Mouse (Mus musculus) layer of hippocampus, adult 11-12 months (tissue): ENCODE results near the gene Isca1.
"Not testable (repeated sequence)": the region's sequence is repeated elsewhere in the genome, so short reads cannot be mapped to it uniquely, and the experiment has no call there.

Source experiments
- DNase-seq: peaks from one replicate; pipeline ENCODE4 v3.0.0; 2022; ENCODE audit warnings: low spot score

Isca1 gene

DNA sequence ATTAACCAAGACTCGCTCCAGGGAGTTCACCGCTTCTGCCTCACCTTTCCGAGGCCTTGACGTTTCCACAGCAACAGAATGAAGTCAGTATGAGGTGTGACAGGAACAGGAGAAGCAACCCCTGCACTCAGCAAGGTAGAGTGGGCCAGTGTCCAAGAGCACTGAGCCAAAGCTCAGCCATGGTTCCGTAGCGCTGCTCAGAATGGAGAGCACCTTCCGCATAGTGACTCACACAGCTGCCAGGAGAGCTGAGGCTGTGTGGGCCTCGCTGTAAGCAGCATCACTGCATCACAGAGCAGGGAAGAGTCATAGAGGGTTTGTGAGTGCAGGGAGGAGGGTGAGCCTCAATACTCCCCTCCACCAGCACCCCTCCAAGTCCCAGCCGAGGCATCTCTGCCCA lies 22.9 kb downstream of the Isca1 start, which contains the start of gene 1700014D04Rik:
Gene 1700014D04Rik (minus strand): TSS at position 42 of the 400 bp plus-strand sequence.
- DNase-seq, result no peak

DNA sequence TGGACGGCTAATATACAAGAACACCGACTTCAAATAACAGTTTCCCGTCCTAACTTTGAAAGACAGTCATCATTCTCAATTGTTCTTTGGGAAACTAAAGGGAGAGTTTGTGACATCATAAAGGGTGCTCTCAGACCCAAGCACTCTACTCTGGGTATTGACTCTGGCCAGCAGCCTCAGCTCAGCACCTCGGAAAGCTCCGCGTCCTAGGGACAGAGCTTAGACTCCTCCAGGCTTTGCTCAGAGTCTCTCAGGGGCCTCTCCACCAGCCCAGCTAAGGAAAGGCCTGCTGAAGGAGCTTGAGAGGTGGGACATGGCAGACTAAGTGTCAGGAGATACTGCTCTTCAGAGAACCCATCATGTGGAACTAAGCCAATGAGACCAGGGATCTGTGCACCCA lies 23.4 kb downstream of the Isca1 start:
- DNase-seq, result no peak

- no peak for DNase-seq
Measured at GRCm38 (mm10) chr13:59745462-59745861, 24.1 kb downstream of the Isca1 start.

GRCm38 (mm10) chr13:59741697-59742096 lies 27.9 kb downstream of the Isca1 start:
- DNase-seq, result peak; percentile 31

- DNase-seq, result no peak
Measured at GRCm38 (mm10) chr13:59741096-59741495, 28.5 kb downstream of the Isca1 start.

- no peak for DNase-seq
Measured at GRCm38 (mm10) chr13:59739397-59739796, 30.2 kb downstream of the Isca1 start.

DNA sequence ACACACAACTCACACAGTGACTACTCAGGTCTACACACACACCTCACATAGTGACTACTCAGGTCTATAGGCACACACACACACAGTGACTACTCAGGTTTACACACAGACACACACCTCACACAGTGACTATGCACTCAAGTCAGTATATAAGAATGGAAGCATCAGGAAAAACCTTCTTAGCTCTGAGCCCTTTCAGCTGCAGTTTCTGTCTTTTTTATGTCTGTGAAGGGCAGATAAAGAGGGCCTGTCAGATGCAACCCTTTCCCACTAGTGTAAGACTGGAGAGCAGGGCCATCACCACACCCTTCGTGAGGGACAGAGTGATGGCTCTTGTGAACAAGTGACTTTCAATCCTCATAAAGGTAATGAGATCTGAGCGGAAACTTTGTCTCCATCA lies 31.2 kb downstream of the Isca1 start:
- DNase-seq, result no peak

DNA sequence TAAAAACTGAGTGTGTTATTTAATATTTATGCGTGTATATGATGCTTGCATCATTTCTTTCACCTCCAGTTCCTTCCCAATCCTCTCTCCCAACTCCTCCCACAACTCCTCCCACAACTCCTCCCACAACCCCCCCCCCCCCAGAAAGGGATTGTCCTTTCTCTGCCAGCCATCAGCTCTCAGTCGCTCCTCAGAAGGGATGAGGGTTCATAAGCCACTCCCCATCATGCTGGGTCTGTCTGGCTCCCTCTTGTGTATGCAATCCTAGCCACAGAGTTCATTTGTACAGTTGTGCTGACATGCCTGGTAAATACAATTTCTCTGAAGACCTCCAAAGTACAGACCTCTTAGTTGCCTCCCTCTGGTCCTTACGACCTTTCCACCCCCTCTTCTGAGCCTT lies 34.4 kb downstream of the Isca1 start:
- no peak for DNase-seq

GRCm38 (mm10) chr13:59734347-59734746 lies 35.3 kb downstream of the Isca1 start:
- not testable (repeated sequence) for DNase-seq

DNA sequence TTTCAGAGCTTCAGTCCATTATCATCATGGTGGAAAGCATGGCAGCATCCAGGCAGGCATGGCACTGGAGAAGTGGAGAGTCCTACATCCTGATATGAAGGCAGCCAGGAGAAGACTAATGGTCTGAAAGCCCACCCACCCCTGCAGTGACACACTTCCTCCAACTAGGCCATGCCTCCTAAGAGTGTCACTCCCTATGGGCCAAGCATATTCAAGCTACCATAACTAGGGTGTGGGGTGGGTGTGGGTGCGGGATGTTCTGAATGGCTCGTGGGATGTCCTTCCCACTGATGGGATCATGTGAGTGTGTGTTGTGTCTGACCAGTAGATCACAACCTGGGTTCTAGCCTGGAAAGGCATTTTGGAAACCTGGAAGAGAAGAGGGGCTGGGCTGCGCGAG lies 35.7 kb downstream of the Isca1 start:
- no peak for DNase-seq

DNA sequence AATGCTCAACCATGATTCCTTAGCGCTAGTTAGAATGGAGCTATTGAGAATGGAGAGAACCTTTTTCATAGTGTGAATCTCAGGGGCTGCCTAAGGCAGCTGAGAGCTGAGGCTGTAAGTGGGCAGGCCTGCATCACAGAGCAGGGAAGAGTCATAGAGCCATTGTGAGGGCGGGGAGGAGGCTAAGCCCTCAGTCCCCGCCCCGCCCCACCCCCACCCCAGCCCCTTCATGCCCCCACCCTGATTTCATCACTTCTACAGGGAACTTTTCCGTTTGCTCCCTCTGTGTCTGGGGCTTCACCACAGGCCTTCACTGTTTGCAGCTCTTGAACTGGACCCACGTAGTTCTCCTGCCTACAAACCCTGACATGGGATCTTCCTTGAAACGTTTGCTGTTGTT lies 38.0 kb downstream of the Isca1 start, which contains the start of gene Spata31d1d:
Gene Spata31d1d (minus strand): TSS at position 101 of the 400 bp plus-strand sequence.
- DNase-seq, result no peak

DNA sequence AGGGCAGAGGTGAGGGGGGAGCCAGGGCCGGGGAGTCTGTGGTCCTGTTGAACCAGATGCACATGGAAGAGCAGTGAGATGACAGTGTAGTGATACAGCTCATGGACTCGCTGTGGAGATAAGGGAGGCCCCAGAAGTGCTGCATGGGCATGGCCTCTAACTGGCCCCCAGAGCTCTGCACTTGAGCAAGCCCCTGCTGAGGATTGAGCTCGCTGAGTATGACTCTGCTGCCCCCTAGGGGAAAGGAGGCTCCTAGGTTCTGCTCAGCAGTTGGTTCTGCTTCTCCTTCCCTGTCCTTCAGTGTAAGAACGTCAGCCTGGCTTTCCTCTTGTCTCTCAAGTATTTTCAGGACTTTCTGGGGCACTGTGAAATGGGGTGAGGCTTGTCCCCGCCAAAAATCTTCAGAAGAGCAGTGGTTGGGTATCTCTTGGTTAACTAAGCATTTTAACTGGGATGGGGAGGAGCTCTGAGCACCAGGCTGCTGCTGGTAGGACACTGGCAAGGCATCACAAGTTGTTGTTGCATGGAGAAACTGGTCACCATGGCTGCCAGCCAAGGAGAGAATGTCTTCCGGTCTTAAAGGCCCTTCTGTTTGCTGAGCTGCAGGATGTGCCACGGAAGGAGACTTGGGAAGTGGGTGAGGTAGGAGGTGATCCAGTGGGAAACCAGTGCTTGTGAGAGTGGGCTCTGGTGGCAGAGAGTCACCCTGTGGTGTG lies 41.1 kb downstream of the Isca1 start:
- DNase-seq, result peak; percentile 90

- no peak for DNase-seq
Measured at GRCm38 (mm10) chr13:59726139-59726867, 43.3 kb downstream of the Isca1 start.

DNA sequence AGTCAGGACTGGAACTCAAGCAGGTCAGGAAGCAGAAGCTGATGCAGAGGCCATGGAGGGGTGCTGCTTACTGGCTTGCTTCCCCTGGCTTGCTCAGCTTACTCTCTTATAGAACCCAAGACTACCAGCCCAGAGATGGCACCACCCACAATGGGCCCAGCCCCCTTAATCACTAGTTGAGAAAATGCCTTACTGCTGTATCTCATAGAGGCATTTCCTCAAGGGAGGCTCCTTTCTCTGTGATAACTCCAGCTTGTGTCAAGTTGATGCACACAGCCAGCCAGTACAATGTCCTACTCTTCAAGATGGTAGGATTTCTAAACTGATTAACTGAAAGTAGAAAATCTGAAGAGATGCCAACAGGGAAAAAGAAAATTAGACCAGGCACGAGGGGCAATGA lies 47.5 kb downstream of the Isca1 start:
- DNase-seq, result not testable (repeated sequence)

- no peak for DNase-seq
Measured at GRCm38 (mm10) chr13:59719475-59719874, 50.1 kb downstream of the Isca1 start.

GRCm38 (mm10) chr13:59718857-59719440 lies 50.7 kb downstream of the Isca1 start:
- not testable (repeated sequence) for DNase-seq

DNA sequence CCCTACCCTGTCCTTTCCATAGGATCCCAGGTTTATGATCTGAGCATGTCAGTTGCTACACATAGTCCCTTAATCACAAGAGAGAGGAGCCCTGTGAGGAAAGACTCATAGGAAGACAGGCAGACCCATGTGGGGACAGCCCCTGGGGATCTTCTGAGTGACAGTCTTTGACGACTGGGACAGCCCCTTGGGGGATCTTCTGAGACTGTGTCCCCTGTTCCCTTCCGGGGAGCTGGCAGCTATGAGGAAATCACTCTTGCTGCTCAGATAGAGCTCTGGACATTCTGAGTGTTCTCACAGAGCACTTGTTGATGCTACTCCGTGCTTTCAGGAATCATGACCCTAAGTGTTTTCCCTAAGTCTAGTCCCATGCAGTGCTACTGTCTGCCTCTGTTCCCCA lies 55.9 kb downstream of the Isca1 start:
- no peak for DNase-seq

DNA sequence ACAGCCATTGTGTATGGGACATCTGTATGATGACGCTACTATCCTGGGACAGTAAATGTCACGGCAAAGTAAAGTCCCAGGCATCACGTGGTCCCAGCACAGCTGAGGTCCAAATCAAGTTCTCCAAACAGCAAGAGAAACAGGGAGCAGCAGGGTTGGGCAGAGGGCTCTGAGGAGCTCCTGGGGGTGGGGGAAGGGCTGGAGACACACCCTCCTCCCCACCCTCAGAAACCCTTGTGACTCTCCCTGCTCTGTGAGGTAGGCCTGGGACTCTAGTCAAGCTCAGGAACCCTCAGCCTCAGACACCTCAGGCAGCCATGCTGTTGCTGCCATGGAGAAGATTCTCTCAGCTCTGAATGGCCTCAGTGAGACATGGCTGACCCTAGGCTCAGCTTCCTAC lies 57.6 kb downstream of the Isca1 start, which contains the start of gene Spata31d1b:
Gene Spata31d1b (plus strand): TSS at position 301 of the 400 bp plus-strand sequence.
- not testable (repeated sequence) for DNase-seq

DNA sequence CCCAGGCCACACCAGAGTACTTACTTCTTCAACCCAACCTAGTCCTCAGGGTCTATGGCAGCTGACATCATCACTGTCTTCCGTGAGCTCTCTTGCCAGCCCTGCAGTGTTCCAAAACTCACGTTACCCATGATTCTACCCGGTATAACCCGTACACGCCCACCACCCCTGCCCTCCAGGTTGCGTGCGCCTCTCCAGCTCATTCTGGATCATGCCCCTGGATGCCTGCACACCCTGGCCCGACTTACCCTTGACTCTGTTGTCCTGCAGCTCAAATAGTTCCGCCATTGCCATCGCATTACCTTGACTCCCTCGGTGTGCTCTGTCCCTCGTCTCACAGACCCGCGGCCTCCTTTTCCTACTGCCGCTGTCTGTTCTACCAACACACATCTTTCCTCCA lies 59.4 kb downstream of the Isca1 start, which contains the start of gene Spata31d1a:
Gene Spata31d1a (minus strand): TSS at position 101 of the 400 bp plus-strand sequence.
- no peak for DNase-seq
